Mouse (Mus musculus) Patski (cell line): Measurements from ENCODE around the gene Plagl1. TPM values are rescaled to one million over a fixed set of nuclear protein-coding genes. Genes with fewer than 3 reads are reported as not detected.

ENCODE experiments used
- ATAC-seq: fragments of 100-300 bp; one replicate; pipeline ENCODE4 v1.8.0; 2021
- CTCF ChIA-PET: fragments of 350-600 bp; sonication (Branson Sonifier 250); formaldehyde crosslinking; loops from one replicate; lab custom pipeline; 2022; ENCODE audit warnings: inconsistent platforms; lab: Charles Lee
- POLR2A ChIA-PET: fragments of 350-600 bp; sonication (Branson Sonifier 250); formaldehyde crosslinking; loops from one replicate; lab custom pipeline; 2022; ENCODE audit warnings: antibody characterized with exemption, inconsistent platforms; lab: Charles Lee
- DNase-seq: peaks from one replicate; pipeline ENCODE4 v3.0.0-alpha.2; 2011; ENCODE audit warnings: low read depth, low spot score
- H3K27me3 ChIP-seq: fragments of 371-371 bp; one replicate; pipeline ENCODE4 v1.5.1; 2021
- CTCF ChIP-seq: fragments of 100-300 bp; IDR thresholded peaks from one replicate; pipeline ENCODE4 v1.5.1; 2021
- in situ Hi-C: fragments of 300-500 bp; cut with MboI; formaldehyde crosslinking; loops from 3 replicates; pipeline ENCODE4 v1.11.1; 2018; ENCODE audit warnings: low pct_unique_long_range_greater_than_20kb, mixed read lengths
- polyA plus RNA-seq: library from polyadenylated mRNA; unstranded; gene quantifications from one replicate; pipeline ENCODE4 v1.2.3, GENCODE M21; 2021

Gene Plagl1
- polyA plus RNA-seq, 1 experiment from 2014 or later: 0.73 TPM

- no peak for ATAC-seq
- no peaks in the 10 kb centered on the region for H3K27me3 ChIP-seq
- in situ Hi-C loops: no loop called here
- no peak for DNase-seq
- ChIA-PET CTCF (no interaction called here), POLR2A (no interaction called here)
- no peak for TF ChIP-seq CTCF
These were observed 20.6 kb upstream of the Plagl1 start for GRCm38 (mm10) chr10:13039637-13040174.

DNA sequence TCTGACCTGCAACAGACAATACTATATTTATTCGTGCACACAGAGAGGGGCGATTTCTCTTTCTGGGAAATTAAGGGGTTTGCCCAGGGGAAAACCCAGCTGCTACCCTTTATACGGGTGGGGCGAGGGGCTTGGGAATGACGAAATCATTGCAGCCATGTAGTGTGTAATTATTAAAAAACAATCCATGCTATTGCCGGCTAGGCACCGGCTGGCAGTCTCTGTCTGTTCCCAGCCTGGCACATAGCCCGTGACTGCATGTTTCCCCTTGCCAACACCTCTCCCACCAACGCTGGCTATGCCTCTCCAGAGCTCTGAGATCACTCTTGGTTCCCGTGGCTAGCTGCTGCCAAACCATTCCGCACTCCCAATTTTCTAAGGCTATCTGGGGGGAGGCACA lies 15.6 kb upstream of the Plagl1 start:
- in situ Hi-C loops: no loop called here
- no peak for TF ChIP-seq CTCF
- peaks cover 10% of the 10 kb centered on the region for H3K27me3 ChIP-seq
- ATAC-seq: no peak
- ChIA-PET CTCF (no interaction called here), POLR2A (no interaction called here)
- DNase-seq: no peak

- DNase-seq (no peak), ATAC-seq (no peak)
- CTCF ChIA-PET: no interaction called here
- TF ChIP-seq CTCF: no peak
- POLR2A ChIA-PET: no interaction called here
- H3K27me3 ChIP-seq: peaks cover 12% of the 10 kb centered on the region
- in situ Hi-C loops: no loop called here
These were observed 12.5 kb upstream of the Plagl1 start for GRCm38 (mm10) chr10:13047816-13048215.

DNA sequence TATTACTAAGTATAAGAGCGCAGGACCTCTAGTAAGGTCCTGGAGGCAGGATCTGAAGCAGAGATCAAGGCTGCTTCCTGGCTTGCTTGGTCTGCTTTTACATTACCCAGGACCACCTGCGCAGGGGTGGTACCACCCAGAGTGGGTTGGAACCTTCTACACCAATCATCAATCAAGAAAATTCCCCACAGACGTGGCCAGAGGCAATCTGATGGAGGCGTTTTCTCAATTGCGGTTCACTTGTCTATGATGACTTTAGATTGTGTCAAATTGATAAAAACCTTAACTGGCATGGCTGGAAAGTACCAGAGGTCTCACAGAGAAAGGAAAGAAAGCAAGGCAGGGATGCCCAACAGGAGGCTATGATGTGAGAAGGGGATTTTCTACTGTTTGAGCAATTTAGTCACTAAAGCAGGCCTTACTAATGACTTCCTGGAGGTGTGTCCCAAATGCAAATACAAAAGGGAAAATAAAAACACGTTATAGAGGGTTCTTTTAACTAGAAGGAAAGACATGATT lies 3.4 kb upstream of the Plagl1 start:
- POLR2A ChIA-PET: no interaction called here
- in situ Hi-C loops: no loop called here
- H3K27me3 ChIP-seq: no peaks in the 10 kb centered on the region
- TF ChIP-seq CTCF: no peak
- no peak for ATAC-seq
- no peak for DNase-seq
- CTCF ChIA-PET: no interaction called here

DNA sequence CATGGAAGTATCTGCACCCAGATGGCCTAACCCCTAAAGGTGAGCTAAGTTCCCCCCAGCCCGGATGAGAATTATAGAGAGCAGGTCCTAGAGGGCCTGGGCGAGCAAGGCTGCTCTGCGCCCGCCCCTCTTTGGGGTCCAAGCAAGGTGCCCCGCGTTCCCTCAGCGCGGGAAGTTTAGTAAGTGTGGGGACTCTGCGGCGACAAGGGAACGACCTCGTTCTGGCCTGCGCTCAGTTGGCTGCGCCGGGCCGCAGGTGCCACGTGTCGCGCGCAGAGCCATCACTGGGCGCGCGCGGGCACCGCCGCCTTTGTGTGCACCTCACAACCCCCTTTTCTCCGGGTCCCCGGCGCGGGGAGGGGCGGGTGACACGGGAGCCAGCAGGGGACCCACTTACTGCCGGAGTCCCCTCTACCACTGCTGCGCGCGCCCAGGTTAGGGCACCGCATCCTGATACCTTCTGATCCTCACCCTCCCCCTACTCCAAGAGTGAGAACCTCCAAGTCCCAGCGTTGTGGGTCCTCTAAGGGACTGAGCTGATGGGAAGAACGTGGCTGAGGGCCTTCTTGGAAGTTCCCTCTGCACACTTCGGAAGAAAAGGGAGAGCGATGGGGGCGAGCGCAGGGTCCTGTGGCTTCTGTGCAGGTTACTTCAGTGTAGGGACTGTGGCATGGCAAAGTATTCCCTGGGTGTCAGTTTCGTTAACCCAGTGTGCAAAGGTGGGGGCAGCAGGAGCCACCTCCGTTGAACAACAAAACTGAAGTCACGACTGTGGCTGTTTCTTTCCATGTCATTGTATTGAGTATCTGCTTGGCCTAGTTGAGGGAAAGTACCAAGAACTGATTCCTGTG lies 742 bp downstream of the Plagl1 start:
- H3K27me3 ChIP-seq: peaks cover 7% of the 10 kb centered on the region
- ChIA-PET POLR2A (no interaction called here), CTCF (no interaction called here)
- in situ Hi-C loops: no loop called here
- DNase-seq: no peak
- TF ChIP-seq CTCF: no peak
- no peak for ATAC-seq

DNA sequence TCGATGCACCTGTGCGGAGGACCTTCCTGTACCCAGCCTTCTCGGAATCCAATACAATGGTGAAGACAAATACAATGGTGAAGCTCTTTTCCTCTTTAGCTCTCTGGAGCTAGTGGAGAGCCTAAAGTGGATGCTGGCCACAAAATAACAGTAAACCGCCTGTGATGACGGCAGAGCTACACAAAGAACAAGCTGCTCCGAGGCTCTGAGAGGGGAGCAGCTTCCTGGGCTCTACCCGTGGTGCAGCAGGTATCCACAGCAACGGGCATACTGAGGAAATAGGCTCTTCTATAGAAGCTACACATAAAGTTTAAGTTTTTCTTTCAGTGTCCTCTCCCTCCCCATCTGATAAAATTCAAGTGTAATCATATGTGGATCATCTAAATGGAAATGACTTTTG lies 2.1 kb downstream of the Plagl1 start:
- H3K27me3 ChIP-seq: peaks cover 7% of the 10 kb centered on the region
- in situ Hi-C loops: no loop called here
- no peak for ATAC-seq
- ChIA-PET CTCF (no interaction called here), POLR2A (no interaction called here)
- no peak for DNase-seq
- TF ChIP-seq CTCF: no peak

GRCm38 (mm10) chr10:13063457-13063856 lies 3.2 kb downstream of the Plagl1 start:
- CTCF ChIA-PET: no interaction called here
- POLR2A ChIA-PET: no interaction called here
- in situ Hi-C loops: no loop called here

DNA sequence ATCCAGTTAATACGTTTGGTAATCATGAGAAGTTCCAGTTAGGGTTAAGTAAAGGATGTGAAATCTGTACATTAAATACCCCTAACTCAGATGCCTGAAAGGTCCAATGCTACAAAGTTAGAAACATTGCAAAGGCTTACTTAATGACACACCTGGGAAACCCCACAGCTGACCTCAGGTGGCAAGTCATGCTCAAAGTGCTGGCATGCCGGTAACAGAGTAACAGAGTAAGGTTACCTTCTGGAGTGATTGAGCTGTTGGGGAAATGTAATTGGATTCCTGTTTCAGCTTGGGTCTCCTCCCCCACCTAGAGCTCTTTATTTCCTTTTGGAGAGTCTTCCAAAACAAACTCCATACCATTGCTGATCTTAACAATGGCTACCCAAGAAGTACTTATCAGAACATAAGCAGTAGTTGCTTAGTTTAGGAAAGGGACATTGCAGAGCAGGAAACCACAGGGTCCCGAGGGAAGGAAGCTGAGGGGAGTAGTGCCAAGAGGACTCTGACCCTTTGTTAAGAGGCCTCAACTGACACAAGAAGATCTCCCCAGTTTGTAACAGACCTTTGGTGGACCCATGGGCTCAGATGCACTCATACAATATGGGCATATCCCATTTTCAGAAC lies 4.9 kb downstream of the Plagl1 start:
- no peak for DNase-seq

More at GRCm38 (mm10) chr10:13063457-13063856, 3.2 kb downstream of the Plagl1 start:
- no peak for TF ChIP-seq CTCF
- peaks cover 7% of the 10 kb centered on the region for H3K27me3 ChIP-seq
- no peak for DNase-seq
- ATAC-seq: no peak

GRCm38 (mm10) chr10:13071031-13071430 lies 10.7 kb downstream of the Plagl1 start:
- DNase-seq (no peak), ATAC-seq (no peak)
- peak; percentile 42 for TF ChIP-seq CTCF
- CTCF ChIA-PET: no interaction called here
- H3K27me3 ChIP-seq: no peaks in the 10 kb centered on the region
- POLR2A ChIA-PET: interaction anchor here (0.7 kb wide), 1 partner anchor 109 kb away, joined by 4 read pairs; no protein-coding TSS in a partner anchor
- in situ Hi-C loops: no loop called here

More for the DNA sequence above, 4.9 kb downstream of the Plagl1 start:
- TF ChIP-seq CTCF: no peak
- in situ Hi-C loops: no loop called here
- H3K27me3 ChIP-seq: peaks cover 7% of the 10 kb centered on the region
- ChIA-PET CTCF (interaction anchor here (0.8 kb wide), 1 partner anchor 371 kb away, joined by 3 read pairs; no protein-coding TSS in a partner anchor), POLR2A (no interaction called here)
- ATAC-seq: no peak

- ChIA-PET CTCF (interaction anchor here (0.9 to 1.0 kb wide), 2 partner anchors 58 to 61 kb away, joined by 3 read pairs; no protein-coding TSS in a partner anchor), POLR2A (no interaction called here)
- DNase-seq: no peak
- no peak for ATAC-seq
- in situ Hi-C loops: loop anchor here (25.0 kb wide), 1 partner anchor 1310 kb away; no protein-coding TSS in a partner anchor
- no peaks in the 10 kb centered on the region for H3K27me3 ChIP-seq
- no peak for TF ChIP-seq CTCF
These were observed 16.7 kb downstream of the Plagl1 start for GRCm38 (mm10) chr10:13076807-13077532.
